Mouse (Mus musculus) frontal cortex, postnatal 25 days (tissue): ENCODE results near the gene Sncg.
"Not testable (repeated sequence)": the region's sequence is repeated elsewhere in the genome, so short reads cannot be mapped to it uniquely, and the experiment has no call there.

Source experiments
- DNase-seq, 2 experiments: peaks; one replicate each; pipeline ENCODE4 v3.0.0; 2022; ENCODE audit warnings: low spot score in 2 of 2

Gene Sncg

DNA sequence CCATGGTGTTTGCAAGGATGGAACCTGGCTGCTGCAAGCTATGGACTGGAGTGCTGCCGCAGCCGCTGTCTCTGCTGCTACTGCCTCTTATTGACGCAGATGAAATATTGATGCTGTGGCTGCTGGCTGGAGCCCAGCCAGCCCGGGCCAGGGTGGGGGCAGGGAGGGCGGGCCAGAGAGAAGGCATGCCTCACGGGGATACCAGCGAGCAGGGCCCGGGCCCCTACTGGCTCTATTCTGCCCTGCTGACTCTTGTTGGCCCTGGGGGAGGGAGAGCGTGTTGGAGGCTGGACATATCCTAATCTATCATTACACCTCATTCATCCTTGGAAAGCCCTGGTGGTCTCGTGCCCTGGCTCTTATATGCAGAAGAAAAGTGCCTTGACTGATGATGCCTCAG, at the start of gene Sncg:
Sncg (minus strand) TSS at position 213 of the 400 bp plus-strand sequence.
- DNase-seq = no peak

- DNase-seq = no peak
Measured at GRCm38 (mm10) chr14:34421078-34421477, 46.5 kb upstream of the Sncg start.

DNA sequence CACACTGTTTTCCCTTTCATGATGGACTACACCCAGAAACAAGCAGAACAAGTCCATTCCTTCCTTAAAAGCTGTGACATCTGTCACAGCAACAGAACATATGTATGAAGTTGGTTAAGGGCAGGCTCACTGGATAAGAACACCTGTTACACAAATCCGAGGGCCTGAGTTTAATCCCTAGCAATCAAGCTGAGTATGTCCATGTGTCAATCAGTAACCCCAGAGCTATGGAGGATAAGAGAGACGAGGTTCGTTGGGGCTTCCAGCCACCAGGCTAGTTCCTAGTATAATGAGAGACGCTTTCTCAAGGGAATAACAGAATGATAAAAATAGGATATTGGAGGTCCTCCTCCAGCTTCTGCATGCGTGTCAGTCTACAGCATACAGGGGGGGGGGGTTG, 42.9 kb upstream of the Sncg start:
- DNase-seq = no peak

DNA sequence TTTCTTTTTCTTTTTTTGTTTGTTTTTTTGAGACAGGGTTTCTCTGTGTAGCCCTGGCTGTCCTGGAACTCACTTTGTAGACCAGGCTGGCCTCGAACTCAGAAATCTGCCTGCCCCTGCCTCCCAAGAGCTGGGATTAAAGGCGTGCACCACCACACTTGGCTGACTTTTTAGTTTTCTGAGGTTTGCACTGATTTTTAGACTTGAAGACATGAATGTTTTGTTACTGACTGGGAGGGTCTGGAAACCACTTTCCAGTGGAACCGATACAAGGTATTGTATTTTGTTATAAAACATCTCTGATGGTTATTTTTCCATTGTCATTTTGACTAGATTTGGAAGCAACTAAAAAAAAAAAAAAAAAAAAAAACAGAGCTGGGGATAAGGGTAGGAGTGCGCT, 42.4 kb upstream of the Sncg start:
- not testable (repeated sequence) for DNase-seq

DNA sequence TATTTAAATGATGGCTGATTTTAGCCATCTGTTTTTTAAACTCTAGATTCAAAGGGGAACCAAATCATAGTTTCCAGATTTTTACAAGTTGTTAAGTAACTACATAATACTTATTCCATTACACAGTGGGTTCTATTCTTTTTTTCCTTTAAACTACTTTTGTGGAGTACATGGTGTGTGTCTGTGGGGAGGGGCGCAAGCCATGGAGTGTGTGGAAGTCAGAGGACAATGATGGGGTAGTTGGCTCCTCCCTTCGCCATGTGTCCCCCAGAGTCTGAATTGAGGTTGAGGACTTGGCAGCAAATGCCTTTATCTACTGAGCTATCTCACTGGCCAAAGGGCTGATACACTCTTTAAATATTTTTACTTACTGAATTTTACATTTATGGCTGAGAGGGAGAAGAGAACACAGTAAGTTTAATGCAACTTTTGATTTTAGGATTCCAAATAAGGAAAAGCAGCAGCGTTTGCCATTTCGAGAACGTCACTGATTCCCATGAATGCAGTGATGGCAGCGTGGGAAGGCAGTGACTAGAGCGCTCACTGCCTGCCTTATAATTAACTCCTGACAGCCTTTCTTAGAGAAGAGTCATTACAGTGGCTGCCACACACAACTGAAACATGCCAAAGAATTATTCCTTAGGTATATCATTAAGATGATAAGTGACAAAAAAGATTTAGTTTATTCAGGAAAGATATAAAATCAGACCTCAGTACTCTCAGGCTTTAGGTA, 37.7 kb upstream of the Sncg start:
- DNase-seq = no peak

DNA sequence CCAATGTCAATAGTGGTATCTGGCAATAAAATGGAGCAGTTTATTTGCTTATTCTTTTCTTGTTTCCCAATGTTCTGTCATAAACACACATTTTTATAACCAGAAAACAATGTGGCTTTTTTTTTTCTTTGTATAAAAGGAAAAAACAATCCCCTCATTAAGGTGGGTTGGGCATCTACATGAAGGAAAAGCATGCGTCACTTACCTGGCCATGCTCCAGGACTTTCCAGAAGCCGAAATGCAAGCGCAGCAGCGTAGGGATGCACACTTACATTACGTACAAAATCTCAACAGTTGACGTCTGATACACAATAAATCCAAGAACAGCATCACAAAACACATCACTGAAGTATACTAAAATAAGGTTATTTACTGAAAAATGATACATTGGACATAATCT, 36.1 kb upstream of the Sncg start:
- no peak for DNase-seq

- no peak for DNase-seq
Measured at GRCm38 (mm10) chr14:34403424-34403823, 28.8 kb upstream of the Sncg start.

- DNase-seq = no peak
Measured at GRCm38 (mm10) chr14:34402871-34403270, 28.3 kb upstream of the Sncg start.

DNA sequence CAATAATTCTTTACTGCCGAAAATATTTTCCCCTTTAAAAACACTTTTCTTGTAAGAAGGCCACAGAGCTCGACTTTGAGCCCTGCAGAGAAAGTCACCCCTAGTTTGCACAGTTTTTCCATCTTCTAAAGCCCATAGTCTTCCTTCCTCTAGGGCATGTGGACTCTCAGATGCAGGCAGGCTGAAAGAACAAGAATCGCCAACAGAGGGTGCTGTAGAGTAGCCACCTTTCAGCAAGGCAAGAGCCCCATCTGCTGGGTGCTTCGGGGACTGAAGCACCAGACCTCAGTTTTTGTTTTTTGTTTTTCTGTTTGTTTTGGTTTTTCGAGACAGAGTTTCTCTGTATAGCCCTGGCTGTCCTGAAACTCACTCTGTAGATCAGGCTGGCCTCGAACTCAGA, 26.5 kb upstream of the Sncg start:
- peak; percentile 61 to 71 for DNase-seq

- DNase-seq = no peak
Measured at GRCm38 (mm10) chr14:34400021-34400420, 25.4 kb upstream of the Sncg start.

DNA sequence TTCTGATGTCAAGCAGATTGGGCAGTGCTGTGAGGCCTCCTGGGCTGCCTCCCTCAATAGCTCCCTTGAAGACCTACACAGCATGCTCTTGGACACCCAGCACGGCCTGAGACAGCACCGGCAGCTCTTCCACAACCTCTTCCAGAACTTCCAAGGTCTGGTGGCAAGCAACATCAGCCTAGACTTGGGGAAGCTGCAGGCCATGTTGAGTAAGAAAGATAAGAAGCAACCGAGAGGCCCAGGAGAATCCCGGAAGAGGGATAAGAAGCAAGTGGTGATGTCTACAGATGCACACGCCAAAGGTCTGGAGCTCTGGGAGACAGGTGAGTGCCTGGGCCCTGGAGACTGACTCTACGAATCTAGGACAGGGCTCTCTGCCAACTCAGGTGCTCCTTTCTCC, 24.7 kb upstream of the Sncg start:
- DNase-seq = no peak

DNA sequence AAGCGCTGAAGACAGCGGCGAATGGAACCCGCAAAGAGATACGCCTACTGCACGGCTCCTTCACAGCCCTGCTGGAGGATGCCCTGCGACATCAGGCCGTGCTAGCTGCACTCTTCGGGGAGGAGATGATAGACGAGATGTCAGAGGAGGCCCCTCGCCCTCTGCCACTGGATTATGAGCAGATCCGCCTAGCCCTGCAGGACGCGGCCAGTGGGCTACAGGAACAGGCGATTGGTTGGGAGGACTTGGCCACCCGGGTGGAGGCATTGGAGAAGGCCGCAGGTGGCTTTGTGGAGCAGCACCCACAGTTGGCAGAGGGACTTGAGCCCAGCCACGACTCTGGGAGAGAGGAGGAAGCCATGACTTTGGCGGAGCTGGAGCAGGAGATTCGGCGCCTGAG, 24.3 kb upstream of the Sncg start:
- no peak for DNase-seq

GRCm38 (mm10) chr14:34397871-34398270, 23.3 kb upstream of the Sncg start:
- DNase-seq = no peak

DNA sequence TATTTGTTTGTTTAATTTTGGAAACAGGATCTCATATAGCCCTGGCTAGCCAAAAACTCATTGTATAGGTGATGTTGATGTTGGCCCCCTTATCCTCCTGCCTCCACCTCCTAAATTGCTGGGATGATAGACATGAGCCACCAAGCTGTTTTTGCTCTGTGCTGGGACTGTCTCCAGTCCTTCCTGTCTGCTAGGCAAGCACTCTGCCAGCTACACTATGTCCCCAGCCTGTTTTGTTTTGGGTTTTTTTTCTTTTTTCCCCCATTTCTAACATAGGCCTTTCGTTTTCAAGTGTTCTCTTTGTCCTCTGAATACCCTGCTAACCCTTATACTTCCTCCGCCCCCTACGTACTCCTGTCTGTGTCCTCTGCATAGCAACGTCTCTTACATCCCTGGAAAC, 18.7 kb upstream of the Sncg start:
- no peak for DNase-seq

GRCm38 (mm10) chr14:34382921-34383704, 8.5 kb upstream of the Sncg start:
- DNase-seq = no peak

GRCm38 (mm10) chr14:34378560-34379331, 4.2 kb upstream of the Sncg start:
- DNase-seq = no peak

GRCm38 (mm10) chr14:34377121-34377520, 2.5 kb upstream of the Sncg start:
- no peak for DNase-seq

GRCm38 (mm10) chr14:34375941-34376340, 1.4 kb upstream of the Sncg start:
- no peak for DNase-seq

GRCm38 (mm10) chr14:34375415-34375904, 871 bp upstream of the Sncg start, which contains the start of gene Mmrn2:
Gene Mmrn2 (plus strand): TSS chr14:34375465.
- DNase-seq = no peak

DNA sequence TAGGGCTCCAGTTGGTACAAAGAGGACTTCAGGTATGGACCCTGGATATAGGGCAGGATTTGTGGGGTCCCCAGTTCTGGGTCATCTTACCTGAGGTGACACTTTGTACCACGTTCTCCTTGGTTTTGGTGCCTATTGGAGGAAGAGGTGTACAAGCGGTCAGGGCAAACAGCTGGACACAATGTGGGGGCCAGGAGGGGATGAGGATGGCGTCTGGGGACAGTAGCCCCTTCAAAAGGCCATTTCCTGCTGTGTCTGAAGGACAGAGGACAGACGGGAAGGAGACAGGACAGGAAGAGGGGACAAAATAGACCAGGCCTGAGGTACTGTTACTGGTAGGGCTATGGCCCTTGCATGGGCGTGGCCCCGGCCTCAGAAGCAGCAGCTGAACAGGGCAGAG, 1.0 kb downstream of the Sncg start:
- no peak for DNase-seq

DNA sequence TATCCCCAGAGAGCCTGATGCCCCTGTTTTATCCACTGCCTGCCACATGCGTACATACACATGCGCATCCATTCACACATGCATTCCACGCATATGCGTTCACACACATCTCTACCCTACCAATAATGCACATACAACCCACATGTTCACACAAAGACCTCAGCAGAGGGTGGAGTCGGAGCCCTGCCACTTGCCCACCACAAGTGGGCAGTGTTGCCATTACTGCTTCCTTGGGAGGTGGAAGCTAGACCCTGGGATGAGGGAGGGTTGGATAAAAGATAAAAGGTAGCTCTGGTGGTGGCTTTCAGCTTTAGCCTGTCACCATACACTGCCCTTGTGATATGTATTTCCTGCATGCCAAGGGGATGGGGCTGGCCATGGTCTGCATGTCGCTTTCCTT, 1.9 kb downstream of the Sncg start:
- peak; percentile 41 to 42 for DNase-seq

GRCm38 (mm10) chr14:34371763-34372162, 2.8 kb downstream of the Sncg start:
- no peak for DNase-seq
